Mouse (Mus musculus): ENCODE data around the gene Odf3l1. TPM values are rescaled to one million over a fixed set of nuclear protein-coding genes. Genes with fewer than 3 reads are reported as not detected.

Odf3l1 gene
- polyA plus RNA-seq, 1 experiment: 304 TPM

- no peak overlapping the region for H3K27ac ChIP-seq (ENCODE audit: control insufficient read depth, insufficient read depth, low read depth, low read length)
- H3K27me3 ChIP-seq (ENCODE audit: control insufficient read depth, insufficient read depth, low read length): no peaks in the 10 kb centered on the region
- H3K36me3 ChIP-seq (ENCODE audit: control insufficient read depth, insufficient read depth, low read length): no peaks in the 10 kb centered on the region
- H3K4me3 ChIP-seq (ENCODE audit: control insufficient read depth, low read depth, low read length): no peak overlapping the region
- H3K4me1 ChIP-seq (ENCODE audit: control insufficient read depth, insufficient read depth, low read length): no peaks in the 10 kb centered on the region; the same call in 1 of the 2 replicates
- TF ChIP-seq POLR2A (IDR thresholded peaks at IDR 0.05; ENCODE audit: control insufficient read depth, low read depth, low read length) (no peak), CTCF (IDR thresholded peaks at IDR 0.05; ENCODE audit: control insufficient read depth, insufficient read depth, insufficient replicate concordance, low read depth, low read length) (no peak)
Measured at GRCm38 (mm10) chr9:56890522-56891250, 26.2 kb upstream of the Odf3l1 start.

- Histone ChIP-seq H3K27ac (ENCODE audit: control insufficient read depth, insufficient read depth, low read depth, low read length) (no peak overlapping the region), H3K36me3 (ENCODE audit: control insufficient read depth, insufficient read depth, low read length) (no peaks in the 10 kb centered on the region), H3K4me1 (ENCODE audit: control insufficient read depth, insufficient read depth, low read length) (no peaks in the 10 kb centered on the region; the same call in 1 of the 2 replicates), H3K27me3 (ENCODE audit: control insufficient read depth, insufficient read depth, low read length) (no peaks in the 10 kb centered on the region), H3K4me3 (ENCODE audit: control insufficient read depth, low read depth, low read length) (peak overlapping the region; percentile 27; the same call in 1 of the 2 replicates)
- peak; percentile 79; the same call in 1 of the 2 replicates for TF ChIP-seq CTCF (IDR thresholded peaks at IDR 0.05; ENCODE audit: control insufficient read depth, insufficient read depth, insufficient replicate concordance, low read depth, low read length)
- no peak for TF ChIP-seq POLR2A (IDR thresholded peaks at IDR 0.05; ENCODE audit: control insufficient read depth, low read depth, low read length)
Measured at GRCm38 (mm10) chr9:56889817-56890216, 25.3 kb upstream of the Odf3l1 start.

DNA sequence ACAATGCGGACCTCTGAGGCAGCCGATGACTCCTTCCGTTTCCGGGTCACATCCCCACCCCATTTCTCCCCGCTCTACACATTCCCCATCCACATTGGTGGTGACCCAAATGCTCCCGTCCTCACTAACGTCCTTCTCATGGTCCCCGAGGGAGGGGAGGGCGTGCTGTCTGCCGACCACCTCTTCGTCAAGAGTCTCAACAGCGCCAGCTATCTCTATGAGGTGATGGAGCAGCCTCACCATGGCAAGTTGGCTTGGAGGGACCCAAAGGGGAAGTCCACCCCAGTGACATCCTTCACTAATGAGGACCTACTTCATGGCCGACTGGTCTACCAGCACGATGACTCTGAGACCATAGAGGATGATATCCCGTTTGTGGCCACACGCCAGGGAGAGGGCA is 23.1 kb upstream of the Odf3l1 start:
- H3K4me1 ChIP-seq (ENCODE audit: control insufficient read depth, insufficient read depth, low read length): no peaks in the 10 kb centered on the region; the same call in 1 of the 2 replicates
- H3K27me3 ChIP-seq (ENCODE audit: control insufficient read depth, insufficient read depth, low read length): no peaks in the 10 kb centered on the region
- no peak overlapping the region for H3K4me3 ChIP-seq (ENCODE audit: control insufficient read depth, low read depth, low read length)
- H3K36me3 ChIP-seq (ENCODE audit: control insufficient read depth, insufficient read depth, low read length): no peaks in the 10 kb centered on the region
- no peak overlapping the region for H3K27ac ChIP-seq (ENCODE audit: control insufficient read depth, insufficient read depth, low read depth, low read length)
- TF ChIP-seq POLR2A (IDR thresholded peaks at IDR 0.05; ENCODE audit: control insufficient read depth, low read depth, low read length): no peak
- TF ChIP-seq CTCF (IDR thresholded peaks at IDR 0.05; ENCODE audit: control insufficient read depth, insufficient read depth, insufficient replicate concordance, low read depth, low read length): no peak

DNA sequence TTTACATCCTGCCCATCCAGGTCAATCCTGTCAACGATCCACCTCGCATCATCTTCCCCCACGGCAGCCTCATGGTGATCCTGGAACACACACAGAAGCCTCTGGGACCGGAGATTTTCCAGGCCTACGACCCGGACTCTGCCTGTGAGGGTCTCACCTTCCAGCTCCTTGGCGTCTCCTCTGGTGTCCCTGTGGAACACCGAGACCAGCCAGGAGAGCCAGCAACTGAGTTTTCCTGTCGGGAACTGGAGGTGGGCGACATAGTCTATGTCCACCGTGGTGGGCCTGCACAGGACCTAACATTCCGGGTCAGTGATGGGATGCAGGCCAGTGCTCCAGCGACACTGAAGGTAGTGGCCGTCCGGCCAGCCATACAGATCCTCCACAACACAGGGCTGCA is 22.1 kb upstream of the Odf3l1 start:
- H3K27ac ChIP-seq (ENCODE audit: control insufficient read depth, insufficient read depth, low read depth, low read length): no peak overlapping the region
- no peaks in the 10 kb centered on the region; the same call in 1 of the 2 replicates for H3K4me1 ChIP-seq (ENCODE audit: control insufficient read depth, insufficient read depth, low read length)
- no peak overlapping the region for H3K4me3 ChIP-seq (ENCODE audit: control insufficient read depth, low read depth, low read length)
- no peaks in the 10 kb centered on the region for H3K27me3 ChIP-seq (ENCODE audit: control insufficient read depth, insufficient read depth, low read length)
- no peaks in the 10 kb centered on the region for H3K36me3 ChIP-seq (ENCODE audit: control insufficient read depth, insufficient read depth, low read length)
- TF ChIP-seq CTCF (IDR thresholded peaks at IDR 0.05; ENCODE audit: control insufficient read depth, insufficient read depth, insufficient replicate concordance, low read depth, low read length) (no peak), POLR2A (IDR thresholded peaks at IDR 0.05; ENCODE audit: control insufficient read depth, low read depth, low read length) (no peak)

- H3K36me3 ChIP-seq (ENCODE audit: control insufficient read depth, insufficient read depth, low read length): no peaks in the 10 kb centered on the region
Measured at GRCm38 (mm10) chr9:56886113-56886512, 21.6 kb upstream of the Odf3l1 start.

DNA sequence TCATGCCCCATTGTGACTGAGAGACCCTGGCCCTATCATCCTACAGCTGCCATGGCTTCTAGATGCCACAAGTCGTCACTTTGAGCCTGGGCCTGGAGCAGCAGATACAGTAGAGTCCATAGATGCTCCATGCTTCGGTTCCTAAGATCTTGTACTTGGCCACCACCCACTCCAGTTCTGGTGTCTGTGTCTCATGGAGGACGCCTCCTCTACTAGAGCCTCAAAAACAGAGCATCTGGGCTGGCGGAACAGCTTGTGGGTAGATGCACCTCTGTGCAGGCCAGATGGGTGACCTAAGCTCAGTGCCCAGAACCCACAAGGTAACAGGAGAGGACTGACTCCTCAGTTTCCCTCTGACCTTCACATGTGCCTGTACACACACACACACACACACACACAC is 19.8 kb upstream of the Odf3l1 start:
- Histone ChIP-seq H3K4me1 (ENCODE audit: control insufficient read depth, insufficient read depth, low read length) (no peaks in the 10 kb centered on the region; the same call in 1 of the 2 replicates), H3K36me3 (ENCODE audit: control insufficient read depth, insufficient read depth, low read length) (no peaks in the 10 kb centered on the region), H3K27me3 (ENCODE audit: control insufficient read depth, insufficient read depth, low read length) (no peaks in the 10 kb centered on the region), H3K27ac (ENCODE audit: control insufficient read depth, insufficient read depth, low read depth, low read length) (no peak overlapping the region), H3K4me3 (ENCODE audit: control insufficient read depth, low read depth, low read length) (no peak overlapping the region)
- TF ChIP-seq CTCF (IDR thresholded peaks at IDR 0.05; ENCODE audit: control insufficient read depth, insufficient read depth, insufficient replicate concordance, low read depth, low read length): no peak
- no peak for TF ChIP-seq POLR2A (IDR thresholded peaks at IDR 0.05; ENCODE audit: control insufficient read depth, low read depth, low read length)

More at GRCm38 (mm10) chr9:56886113-56886512, 21.6 kb upstream of the Odf3l1 start:
- no peak for TF ChIP-seq POLR2A (IDR thresholded peaks at IDR 0.05; ENCODE audit: control insufficient read depth, low read depth, low read length)
- peak; percentile 44; the same call in 1 of the 2 replicates for TF ChIP-seq CTCF (IDR thresholded peaks at IDR 0.05; ENCODE audit: control insufficient read depth, insufficient read depth, insufficient replicate concordance, low read depth, low read length)
- H3K27me3 ChIP-seq (ENCODE audit: control insufficient read depth, insufficient read depth, low read length): no peaks in the 10 kb centered on the region
- H3K4me3 ChIP-seq (ENCODE audit: control insufficient read depth, low read depth, low read length): no peak overlapping the region
- no peaks in the 10 kb centered on the region; the same call in 1 of the 2 replicates for H3K4me1 ChIP-seq (ENCODE audit: control insufficient read depth, insufficient read depth, low read length)
- H3K27ac ChIP-seq (ENCODE audit: control insufficient read depth, insufficient read depth, low read depth, low read length): no peak overlapping the region

GRCm38 (mm10) chr9:56883470-56883869 is 19.0 kb upstream of the Odf3l1 start:
- no peaks in the 10 kb centered on the region for H3K36me3 ChIP-seq (ENCODE audit: control insufficient read depth, insufficient read depth, low read length)
- H3K27ac ChIP-seq (ENCODE audit: control insufficient read depth, insufficient read depth, low read depth, low read length): no peak overlapping the region
- TF ChIP-seq POLR2A (IDR thresholded peaks at IDR 0.05; ENCODE audit: control insufficient read depth, low read depth, low read length): no peak
- no peak for TF ChIP-seq CTCF (IDR thresholded peaks at IDR 0.05; ENCODE audit: control insufficient read depth, insufficient read depth, insufficient replicate concordance, low read depth, low read length)
- no peak overlapping the region for H3K4me3 ChIP-seq (ENCODE audit: control insufficient read depth, low read depth, low read length)
- H3K27me3 ChIP-seq (ENCODE audit: control insufficient read depth, insufficient read depth, low read length): no peaks in the 10 kb centered on the region
- no peaks in the 10 kb centered on the region; the same call in 1 of the 2 replicates for H3K4me1 ChIP-seq (ENCODE audit: control insufficient read depth, insufficient read depth, low read length)
